Mouse (Mus musculus) spleen, embryonic (tissue): ENCODE measurements around the gene Cutc.

Experiments
- CTCF ChIA-PET: fragments of 350-600 bp; sonication (Branson Sonifier 250); formaldehyde crosslinking; loops from one replicate; lab custom pipeline; 2022; lab: Charles Lee

Cutc gene

DNA sequence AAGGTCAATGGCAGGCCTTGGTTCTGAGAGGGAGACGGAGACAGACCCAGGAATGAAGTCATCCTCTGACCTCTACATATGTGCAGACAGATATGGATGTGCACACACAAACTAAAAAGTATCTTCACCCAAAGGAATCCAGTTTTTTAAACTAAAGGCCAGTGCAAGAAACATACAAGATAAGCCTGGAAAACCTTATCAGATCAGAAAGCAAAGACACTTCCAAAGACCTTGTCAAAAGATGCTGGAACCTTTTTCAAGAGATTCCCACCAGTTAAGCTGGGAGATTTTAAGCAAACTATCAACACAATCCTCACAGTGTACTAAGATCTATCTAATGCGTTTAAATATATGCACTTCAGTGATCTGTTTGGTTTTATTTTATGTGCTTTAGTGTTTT is 2.8 kb upstream of the Cutc start:
- CTCF ChIA-PET = no interaction called here

DNA sequence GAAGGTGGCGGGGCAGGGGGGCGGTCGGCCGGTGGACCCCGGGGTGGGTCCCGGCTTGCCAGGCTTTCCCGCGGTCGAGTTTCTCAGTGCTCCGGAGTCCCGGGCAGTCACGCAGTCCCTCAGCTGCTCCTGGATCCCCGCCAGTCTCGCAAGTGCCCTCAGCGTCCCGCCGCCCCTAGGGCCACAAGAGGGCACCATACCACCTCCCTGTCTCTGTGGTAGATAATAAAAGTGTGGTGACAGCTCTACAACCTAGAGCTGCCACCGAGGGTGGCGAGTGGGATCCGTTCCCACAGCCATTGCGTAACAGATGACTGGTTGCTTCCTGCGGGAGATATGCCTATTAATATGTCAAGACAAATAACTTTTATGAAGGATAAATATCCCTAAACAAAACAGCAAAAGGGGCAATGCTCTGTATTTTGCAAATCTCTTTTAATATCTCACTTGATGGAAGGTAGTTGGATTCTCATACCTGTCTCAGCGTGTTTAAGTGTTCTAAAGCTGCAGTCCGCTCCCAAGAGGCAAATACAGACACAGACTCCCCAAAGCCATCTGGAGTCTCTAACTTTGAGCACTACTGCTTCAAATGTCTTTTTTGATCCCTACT is 535 bp downstream of the Cutc start:
- CTCF ChIA-PET = interaction anchor here (0.8 kb wide), 1 partner anchor 18 kb away, joined by 6 read pairs; no protein-coding TSS in a partner anchor

GRCm38 (mm10) chr19:43754237-43754636 is 1.4 kb downstream of the Cutc start:
- CTCF ChIA-PET = no interaction called here

DNA sequence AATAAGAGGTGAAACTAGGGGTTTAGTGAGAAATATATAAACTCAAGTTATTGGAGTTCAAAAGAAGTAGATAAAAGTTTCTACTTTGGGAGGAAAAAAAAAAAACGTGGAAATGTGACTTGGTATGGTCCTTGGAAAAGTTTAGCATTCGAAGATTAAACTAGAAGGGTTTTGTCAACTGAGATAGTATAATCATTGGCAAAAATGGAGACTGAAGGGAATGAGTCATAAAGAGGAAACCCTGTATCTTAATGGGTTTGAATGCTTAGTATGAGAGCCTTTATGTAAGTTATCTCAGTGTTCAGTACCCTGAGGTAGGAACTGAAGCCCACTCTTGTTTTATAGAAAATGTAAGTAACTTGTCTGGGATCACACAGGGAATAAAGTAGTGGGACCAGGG is 2.1 kb downstream of the Cutc start:
- CTCF ChIA-PET = no interaction called here

DNA sequence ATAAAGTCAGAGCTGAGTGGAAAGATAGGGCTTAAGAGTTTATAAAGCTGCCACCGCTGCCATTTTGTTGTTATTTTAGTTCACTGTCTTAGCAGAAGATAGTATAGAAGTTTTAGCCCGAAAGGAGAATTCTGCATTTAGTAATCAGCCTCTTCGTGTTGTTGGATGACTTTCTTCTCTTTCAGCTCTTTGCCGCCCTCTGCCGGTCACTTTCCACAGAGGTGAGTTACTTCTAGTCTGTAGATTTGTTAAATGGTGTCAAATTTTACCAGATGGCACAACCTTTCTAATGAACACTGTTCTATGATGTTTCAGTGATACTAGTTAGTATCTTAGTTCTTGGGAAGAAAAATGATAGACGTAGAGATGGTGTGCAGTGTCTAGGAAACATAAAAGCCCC is 7.7 kb downstream of the Cutc start:
- CTCF ChIA-PET = interaction anchor here (0.6 to 0.7 kb wide), 3 partner anchors 11 to 38 kb away, joined by 3 to 25 read pairs (median 3); no protein-coding TSS in a partner anchor

DNA sequence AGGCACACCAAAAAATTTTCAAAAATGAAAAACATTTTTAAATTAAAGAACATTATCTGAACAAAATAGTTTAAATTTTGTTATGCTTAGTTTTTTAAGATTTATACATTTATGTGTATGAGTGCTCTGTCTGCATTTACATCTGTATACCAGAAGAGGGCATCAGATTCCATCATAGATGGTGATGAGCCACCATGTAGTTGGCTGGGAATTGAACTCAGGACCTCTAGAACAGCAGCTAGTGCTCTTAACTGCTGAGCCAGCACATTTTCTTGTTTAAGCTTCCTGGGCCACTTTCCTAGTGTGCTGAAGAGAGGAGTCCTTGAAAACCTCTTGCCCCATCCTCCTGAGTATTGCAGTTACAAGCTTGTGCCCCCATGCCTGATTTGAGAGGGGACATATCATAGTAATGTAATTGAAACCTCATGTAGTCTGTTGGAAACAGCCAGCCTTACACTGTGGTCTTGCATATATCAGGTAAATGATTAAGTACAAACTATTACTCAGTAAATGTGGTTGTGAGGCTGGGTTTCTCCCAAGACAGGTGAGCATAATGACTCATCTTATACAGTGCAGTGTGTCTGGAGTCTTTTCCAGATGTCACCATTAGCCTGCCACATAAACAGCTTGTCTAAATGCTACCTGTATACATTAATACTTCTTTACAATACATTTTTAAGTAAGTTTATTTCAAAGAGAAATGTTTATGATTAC is 8.9 kb downstream of the Cutc start:
- CTCF ChIA-PET = no interaction called here

DNA sequence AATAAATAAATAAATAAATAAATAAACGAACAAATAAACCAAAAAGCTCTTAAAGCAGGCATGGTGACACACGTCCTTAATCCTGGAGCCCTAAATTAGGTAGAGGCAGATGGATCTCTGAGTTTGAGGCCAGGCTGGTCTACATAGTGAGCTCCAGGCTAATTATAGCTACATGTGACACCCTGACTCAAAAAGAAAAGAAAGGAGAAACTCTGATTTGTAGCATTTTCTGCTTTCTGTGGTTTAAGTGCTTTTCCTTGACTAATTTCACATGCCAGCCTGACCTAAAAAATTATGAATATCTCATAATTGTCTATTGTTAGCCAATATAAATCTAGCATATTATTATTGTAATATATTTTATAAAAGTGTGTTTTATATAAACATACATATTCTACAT is 9.6 kb downstream of the Cutc start:
- CTCF ChIA-PET = no interaction called here

DNA sequence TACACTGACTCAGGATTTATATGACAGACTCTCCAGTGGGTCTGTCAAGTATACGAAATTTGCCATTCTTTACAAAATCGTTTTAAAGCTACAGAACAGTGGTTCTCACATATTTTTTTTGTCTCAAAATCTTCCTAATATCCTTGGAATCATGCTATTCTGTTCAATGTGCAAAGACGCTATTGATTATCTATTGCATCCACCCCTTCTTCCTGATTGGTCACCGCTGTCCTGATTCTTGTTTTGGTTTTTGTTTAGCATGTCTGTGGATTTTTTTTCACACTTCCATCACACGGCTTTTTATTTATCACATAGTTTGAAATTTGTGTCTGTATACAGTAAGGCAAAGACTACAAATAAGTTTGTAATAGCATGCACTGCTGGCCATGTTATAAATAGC is 13.7 kb downstream of the Cutc start:
- CTCF ChIA-PET = interaction anchor here (1.0 kb wide), 2 partner anchors 33 to 99 kb away, joined by 4 to 5 read pairs; no protein-coding TSS in a partner anchor

- CTCF ChIA-PET = no interaction called here
These were observed 14.9 kb downstream of the Cutc start for GRCm38 (mm10) chr19:43767549-43768322.

GRCm38 (mm10) chr19:43769366-43769960 is 16.7 kb downstream of the Cutc start:
- CTCF ChIA-PET = no interaction called here

GRCm38 (mm10) chr19:43770584-43770983 is 17.8 kb downstream of the Cutc start:
- CTCF ChIA-PET = interaction anchor here (1.2 kb wide), 1 partner anchor 17 kb away, joined by 6 read pairs; no protein-coding TSS in a partner anchor

- CTCF ChIA-PET = interaction anchor here (1.2 kb wide), 1 partner anchor 18 kb away, joined by 6 read pairs; no protein-coding TSS in a partner anchor
These were observed 18.7 kb downstream of the Cutc start for GRCm38 (mm10) chr19:43771499-43771969.

DNA sequence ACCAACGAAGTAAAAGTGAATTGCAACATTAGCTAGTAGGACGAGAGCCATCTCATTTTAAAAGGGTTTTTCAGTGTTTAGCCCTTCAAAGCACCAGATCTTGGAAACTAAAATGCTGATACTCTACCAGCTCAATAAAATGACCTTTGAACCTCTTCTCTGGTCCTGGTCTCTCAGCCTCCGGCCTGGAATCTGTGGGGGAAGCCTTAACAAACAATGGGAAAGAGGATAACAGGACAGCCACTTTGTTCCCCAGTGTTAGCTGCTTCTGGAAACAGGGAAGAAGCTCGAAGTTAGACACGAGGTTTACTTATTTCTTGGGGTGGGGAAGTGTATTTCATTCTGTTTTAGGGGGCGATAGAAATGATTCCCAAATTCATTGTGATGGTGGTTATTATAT is 19.5 kb downstream of the Cutc start:
- CTCF ChIA-PET = no interaction called here

- CTCF ChIA-PET = no interaction called here
These were observed 22.6 kb downstream of the Cutc start for GRCm38 (mm10) chr19:43775433-43775832.

- CTCF ChIA-PET = interaction anchor here (1.1 kb wide), 1 partner anchor 153 kb away, joined by 3 read pairs; no protein-coding TSS in a partner anchor
These were observed 23.8 kb downstream of the Cutc start for GRCm38 (mm10) chr19:43776561-43776960.

GRCm38 (mm10) chr19:43777308-43777707 is 24.5 kb downstream of the Cutc start:
- CTCF ChIA-PET = interaction anchor here (1.1 kb wide), 1 partner anchor 153 kb away, joined by 3 read pairs; no protein-coding TSS in a partner anchor

- CTCF ChIA-PET = no interaction called here
These were observed 27.6 kb downstream of the Cutc start for GRCm38 (mm10) chr19:43780391-43780790.

DNA sequence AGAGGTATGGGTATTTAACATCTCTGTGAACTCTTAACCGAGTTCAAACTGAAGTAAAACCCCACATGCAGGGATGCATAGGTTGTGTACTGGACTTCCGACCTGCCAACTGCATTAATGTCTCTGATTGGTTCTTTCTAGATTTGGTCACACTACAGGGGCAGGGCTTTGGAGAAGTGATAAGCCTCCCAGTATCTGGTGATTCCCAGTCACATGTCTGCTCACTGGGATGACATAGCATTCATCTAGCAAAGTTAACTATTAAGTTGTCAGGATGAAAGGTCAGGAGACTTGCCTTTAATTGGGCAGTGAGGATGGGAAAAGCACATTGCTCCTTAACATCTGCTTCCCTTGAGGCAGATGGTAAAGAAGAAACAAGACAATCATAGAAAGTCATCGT is 29.2 kb downstream of the Cutc start, which contains the start of gene Abcc2:
TSS of gene Abcc2 (plus strand) at position 213 of the 400 bp plus-strand sequence.
- CTCF ChIA-PET = no interaction called here

DNA sequence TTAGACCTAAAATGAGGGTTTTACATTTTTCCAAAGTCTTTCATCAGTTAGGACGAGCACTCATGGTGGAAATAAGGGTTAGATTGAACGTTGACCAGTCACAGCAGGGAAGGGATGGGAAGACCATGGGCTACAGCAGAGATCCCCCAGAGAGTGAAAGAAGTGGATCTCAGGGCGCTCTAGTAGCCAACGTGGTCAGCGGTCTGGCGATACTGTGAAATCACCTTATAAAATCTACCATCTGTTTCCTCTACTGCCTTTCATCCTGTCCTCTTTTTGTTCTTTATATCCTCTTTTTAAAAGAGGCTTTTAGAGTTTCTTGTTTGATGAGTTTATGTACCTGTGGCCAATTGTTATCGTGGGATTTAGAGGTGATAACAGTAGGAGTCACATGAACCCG is 32.0 kb downstream of the Cutc start:
- CTCF ChIA-PET = no interaction called here

DNA sequence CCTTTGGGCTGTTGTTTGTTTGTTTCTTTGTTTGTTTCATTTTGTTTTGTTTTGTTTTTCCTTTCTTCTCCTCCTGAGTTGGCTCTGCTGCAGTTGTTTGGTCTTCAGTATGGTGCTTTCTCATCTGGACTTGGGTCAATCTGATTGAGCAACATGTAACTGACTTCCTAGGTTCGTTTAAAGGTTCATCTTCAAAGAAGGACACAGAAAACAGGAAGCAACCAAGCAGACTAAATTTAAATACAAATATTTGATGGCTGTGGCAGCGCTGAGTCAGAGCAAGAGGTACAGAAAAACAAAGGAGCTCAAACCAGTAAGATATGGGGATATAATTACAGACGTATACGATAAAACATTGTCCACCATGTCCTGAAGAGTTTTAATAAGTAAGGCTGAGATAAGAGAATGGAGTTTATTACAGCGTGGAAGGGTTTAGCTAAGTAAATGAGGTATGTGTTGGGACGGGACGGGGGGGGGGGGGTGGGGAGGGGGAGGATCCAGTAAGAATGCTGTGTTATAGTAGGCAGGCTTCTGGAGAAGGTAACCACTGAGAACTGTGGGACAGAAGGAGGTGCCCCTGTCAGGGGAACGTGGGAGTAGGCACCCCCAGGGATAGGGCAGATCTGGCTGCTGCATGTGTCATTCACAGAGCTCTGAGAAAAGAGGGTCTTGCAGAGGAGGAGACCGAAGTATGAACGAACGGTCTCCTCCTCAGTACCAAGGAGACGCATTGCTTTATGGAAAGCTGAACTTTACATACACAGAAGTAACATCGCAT is 33.6 kb downstream of the Cutc start:
- CTCF ChIA-PET = no interaction called here

DNA sequence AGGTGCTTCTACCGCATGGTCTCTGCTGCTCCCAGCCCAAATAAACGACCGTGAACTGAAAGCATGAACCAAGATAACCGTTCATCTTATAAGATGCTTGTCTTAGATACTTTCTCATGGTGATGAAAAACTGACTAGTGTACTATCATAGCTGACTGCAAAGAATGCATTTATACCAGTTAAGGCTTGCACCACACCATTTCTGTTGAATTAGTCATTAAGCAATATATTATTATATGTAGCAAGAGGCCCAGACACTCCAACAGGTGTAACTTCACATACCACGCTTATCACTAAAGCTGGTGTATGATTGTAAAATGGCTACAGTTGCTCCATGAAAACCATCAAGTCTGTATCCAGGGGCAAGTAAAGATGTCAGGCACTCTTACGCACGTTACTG is 37.0 kb downstream of the Cutc start:
- CTCF ChIA-PET = no interaction called here
